Mouse (Mus musculus) monocyte, adult 2 months (primary cell): ENCODE results near the gene Mast4.

Experiments
- DNase-seq, 2 experiments: peaks; one replicate each; pipeline ENCODE4 v3.0.0; 2022; ENCODE audit warnings: low spot score in 2 of 2, low read depth in 1 of 2

Mast4 gene

DNA sequence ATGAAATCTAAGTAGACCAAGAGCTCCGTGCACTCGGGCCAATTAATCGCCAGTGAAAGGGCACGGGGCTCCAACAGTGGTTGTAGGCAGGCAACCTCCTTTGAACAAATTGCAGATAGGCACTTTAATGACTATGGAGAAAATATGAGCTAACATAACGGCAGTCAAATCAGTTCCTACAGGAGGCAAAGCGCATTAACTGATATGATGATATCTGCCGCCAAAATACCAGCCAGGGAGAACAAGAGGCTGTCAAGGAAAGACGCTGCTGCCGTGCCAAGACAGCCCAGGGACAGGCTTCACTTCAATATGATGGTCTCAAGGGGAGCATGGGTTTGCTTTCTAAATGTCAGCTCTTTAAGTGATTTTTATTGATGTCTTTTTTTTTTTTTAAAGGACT, 401.9 kb downstream of the Mast4 start:
- DNase-seq = no peak

DNA sequence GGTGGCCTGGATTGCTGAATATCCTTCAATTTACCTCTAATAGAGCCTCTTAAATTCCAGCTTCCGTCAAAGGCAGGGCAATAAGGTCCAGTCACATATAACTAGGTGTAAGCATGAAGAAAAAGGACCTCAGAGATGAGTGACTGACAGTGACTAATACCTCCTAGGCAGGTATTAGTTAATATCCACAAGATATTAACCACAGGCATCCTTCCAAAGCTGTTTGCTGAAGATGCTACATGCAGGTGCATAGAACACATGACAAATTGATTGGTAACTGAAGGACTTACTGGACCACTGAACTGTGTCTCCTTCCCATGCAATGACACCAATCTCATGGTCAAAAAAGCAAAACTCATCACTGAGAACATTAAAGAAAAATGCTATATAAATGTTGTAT, 402.3 kb downstream of the Mast4 start:
- no peak for DNase-seq

DNA sequence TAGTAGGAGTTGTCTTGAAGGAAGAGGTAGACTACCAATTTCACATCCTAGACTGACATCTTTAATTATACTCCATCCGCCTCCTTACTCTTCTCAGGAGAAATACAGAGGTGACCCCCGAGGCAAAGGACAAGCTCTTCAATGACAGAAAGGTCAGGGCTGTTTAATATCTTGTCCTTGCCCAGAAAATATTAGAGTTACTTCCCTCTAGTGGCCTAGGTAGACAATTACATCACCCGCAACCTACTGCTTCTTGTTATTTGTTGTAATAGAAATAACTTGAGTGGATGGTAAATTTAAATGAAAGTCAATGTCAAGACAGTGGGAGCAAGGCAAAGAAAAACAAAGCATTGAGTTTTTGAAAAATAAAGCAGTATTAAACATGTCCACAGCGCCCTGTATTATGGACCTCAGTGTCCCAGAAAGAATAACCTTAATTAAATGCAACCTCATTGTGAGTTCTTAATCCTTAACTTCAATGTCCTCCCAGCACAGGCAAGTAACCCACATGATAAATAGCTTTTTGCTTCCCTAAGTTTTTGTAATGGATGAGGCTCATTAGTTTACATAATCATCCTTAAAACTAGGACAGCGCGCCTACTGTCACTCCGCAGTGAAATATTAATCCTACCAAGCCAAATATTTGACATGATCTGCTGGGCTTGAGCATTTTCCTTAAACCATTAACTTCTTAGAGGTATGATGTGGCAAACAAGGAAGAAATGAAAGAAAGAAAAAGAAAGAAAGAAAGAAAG, 408.3 kb downstream of the Mast4 start:
- DNase-seq = no peak

DNA sequence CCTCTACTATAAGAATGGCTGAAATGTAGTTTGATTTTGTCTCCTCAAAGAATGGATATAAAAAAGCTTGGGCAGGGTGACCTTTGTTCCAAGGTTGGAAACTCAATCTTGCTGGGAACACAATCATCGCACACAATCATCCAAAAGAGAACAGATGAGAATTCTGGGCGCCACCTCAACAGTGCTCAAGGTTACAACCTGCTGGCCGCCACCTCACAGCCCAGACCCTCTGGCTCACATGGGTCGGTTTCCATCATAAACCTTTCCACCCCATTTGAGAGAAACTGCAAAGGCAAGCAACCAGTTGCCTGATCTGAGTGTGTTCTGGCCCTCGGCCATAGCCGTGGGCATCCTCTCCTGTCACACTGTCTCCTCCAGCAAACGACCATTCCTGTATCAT, 414.6 kb downstream of the Mast4 start:
- no peak for DNase-seq

DNA sequence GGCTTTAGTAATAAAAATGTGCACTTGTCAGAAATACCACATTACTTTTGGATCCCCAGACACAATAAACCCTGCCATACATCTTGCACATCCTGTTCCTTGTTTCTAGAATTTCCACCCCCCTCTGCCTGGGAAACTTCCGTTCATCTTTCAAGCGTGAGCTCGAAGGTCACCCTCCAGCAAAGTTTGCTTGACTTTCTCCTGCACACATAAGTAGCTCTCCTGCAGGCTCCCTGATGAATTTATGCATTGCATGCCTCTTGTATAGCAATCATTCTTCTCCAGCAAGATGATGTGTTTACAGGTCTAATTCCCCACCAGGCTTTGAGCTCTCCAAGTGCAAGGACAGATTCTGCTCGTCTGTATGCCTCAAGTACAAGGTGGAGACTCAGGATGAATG, 415.7 kb downstream of the Mast4 start:
- no peak for DNase-seq

DNA sequence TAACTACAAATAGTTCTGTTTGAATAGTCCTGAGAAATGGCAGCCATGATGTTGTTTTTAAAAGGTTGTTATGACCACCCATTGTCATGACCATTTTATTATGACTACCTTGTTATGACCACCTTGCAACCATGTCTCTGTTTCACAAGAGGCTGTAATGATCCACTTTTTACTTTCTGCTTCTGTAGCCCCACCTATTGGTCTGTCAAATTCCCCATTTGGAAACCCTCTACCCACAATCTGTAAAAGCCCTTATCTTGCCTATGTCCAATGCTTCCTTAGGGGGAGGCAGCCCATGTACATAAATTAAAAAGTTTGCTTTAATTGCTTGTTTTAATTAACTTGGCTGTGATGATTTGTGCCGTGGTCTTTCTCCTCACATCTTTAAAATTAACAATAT, 419.0 kb downstream of the Mast4 start:
- DNase-seq = no peak

DNA sequence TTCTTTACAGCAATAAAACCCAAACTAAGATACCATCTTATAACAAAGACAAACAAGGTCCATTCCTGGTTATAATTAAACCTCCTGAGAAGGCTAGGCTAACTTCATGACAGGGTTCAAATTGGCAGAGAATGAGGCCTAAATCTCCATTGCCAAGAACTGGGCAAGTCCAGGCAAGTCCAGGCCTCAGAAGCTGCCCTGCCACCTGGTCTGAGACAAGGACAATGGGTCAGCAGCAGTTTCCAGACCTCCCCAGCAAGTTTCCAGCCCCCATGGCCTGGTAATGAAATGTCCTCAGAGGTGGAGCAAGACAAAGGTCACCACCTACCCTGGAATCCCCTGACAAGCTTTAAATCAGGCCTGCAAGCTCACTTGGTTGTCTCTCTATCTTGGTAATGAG, 419.5 kb downstream of the Mast4 start:
- DNase-seq = no peak

DNA sequence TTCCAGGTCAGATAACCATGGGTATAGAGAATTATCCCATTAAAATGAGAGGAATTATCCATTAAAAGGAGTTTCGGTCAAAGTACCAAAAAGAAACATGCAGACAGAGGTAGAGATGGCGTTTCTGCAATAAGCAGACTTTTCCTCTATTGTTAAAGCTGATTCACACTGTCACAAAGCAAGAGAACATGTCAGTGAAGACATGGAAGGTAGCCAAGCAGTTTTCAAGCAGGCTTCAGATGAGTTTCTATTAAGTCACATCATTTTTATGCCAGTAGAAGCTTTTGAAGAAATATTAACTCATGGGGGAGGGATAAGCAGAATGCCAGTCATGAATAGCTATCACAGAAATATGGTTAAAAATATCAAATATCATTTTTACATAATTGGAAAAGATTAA, 420.4 kb downstream of the Mast4 start:
- no peak for DNase-seq

DNA sequence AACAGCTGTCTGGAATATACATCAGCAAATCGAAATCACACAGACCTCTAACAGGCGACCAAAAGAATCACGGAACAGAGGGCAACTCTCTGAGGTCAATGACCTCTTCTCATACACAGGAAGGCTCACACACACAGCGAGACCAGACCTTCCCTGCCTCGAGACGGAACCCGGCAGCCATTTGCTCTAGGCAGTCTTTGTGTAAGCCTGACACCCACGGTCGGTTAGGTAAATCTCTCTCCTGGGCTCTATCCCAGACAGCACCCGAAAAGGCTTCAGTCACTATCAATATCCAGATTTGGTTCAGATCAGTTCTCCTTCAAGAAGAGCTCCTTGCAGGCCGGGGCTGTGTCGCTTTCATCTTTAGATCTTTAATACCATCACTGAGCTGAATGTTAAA, 421.4 kb downstream of the Mast4 start:
- no peak for DNase-seq

DNA sequence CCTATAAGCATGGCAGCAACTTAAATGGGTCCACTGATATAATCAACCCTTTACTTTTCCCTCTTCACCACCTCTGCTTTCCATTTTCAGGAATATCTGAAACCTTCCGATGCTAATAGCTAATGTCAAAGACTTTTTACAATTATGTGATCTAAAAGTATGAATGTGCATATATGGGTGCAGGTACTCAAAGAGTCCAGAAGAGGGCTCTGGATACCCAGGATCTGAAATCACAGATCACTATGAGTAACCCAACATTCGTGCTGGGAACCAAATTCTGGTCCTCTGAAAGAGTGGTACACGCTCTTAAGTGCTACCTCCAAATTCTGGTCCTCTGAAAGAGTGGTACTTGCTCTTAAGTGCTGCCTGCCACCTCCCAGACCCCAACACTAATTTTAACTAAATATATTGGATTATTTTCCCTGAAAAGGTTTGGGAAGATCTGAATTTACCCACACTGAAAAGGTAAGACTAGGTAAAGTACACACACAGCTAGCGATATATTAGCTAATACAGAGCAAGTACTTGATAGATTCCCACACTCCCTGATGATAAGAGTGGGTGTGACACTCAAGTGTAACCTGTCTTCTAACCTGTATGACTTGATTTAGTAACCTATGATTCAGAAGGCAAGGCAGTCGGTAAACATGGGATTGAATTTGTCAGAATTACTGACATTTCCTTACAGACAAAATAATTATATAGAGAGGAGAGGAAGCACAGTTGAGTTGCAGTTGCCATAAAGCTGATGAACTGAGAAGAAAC, 424.5 kb downstream of the Mast4 start:
- no peak for DNase-seq

DNA sequence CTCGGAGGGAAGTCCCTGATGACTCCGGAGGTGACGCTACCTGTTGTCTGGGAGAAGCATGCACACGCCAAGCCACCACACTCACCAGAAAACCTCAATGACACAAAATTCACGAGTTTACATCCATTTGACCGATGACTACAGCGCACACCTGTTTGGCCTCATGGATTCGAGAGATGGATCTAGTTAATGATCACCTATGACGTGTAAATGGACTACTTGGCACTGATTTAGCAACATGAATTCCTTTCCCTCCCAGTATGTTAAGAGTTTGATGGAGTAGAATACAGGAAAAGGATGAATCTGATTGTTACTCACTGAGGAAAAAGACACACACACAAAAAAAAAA, 427.7 kb downstream of the Mast4 start:
- DNase-seq = no peak

DNA sequence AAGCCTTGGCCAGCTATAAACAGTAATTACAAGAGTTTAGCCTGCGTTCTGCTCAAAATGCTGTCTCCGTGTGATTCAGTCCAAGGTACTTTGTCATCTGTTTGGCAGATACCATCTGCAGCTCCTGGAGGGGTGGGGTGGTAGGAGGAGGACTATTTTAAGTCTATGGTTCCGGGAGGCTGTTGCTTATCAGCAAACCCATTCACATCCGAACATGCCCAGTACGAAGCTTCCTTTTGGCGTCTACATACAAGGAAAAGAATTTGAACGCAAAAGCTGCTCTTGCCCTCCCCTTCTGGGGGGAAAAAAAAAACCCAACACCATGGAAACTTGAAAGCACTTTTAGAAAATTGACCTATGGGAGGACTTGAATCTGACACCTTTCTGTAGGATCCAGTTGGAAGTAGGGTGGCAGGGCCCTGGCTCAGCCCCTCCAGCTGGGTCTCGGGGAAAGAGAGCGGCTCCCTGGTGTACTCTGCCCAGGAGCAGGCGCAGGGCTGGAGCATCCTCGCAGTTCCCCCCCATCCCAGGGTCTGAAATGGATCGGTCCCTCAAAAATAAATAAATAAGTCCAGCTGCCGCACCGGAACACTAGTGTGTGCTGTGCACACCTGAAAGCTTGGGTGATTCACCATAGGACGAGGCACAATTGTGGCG, 428.2 kb downstream of the Mast4 start:
- peak in 1 of 2 experiments; percentile 9 for DNase-seq

DNA sequence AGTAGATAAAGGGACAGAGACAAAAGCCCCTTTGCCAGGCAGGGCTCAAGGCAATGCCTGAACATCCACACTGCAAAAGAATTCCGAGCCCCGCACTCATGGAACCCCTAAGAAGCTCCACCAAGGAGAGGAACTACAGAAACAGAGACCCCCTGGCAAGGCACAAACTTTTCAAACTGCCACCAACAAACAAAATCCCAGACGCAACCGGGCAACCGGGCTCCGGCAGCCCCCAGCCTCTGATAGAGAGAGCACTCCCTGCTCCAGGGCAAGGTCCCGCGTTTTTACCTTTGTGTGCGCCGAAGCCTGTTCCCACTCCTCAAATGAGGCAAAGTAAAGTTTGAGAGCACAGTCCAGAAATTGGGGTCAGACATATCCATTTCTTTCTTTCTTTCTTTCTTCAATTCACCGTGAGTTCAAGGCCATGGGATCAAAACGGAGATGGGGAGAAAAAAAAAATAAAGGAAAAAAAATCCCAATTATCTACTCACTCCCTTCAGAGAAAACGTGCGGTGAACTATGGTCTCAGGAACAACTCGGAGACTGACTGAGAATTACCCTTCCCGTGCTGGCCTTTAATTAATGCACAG, 428.8 kb downstream of the Mast4 start:
- DNase-seq = no peak

DNA sequence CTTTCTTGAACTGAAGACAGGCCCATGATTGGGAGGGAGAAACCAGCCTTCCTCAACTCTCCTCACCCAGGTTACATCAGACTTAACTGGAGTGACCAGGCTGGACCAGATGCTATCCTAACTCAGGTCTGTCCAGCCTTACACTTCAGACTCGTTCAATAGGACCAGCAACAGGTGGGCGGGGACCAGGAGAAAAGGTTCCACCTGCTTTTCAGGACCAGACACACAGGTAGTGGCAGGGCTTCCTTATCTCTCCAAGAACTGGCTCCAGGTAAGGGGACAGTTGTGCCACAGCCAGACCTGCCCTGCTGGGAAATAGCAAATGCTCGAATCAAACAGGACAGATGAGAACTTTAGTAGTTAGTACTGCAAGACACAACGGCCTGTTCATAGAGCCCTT, 430.6 kb downstream of the Mast4 start:
- DNase-seq = no peak

DNA sequence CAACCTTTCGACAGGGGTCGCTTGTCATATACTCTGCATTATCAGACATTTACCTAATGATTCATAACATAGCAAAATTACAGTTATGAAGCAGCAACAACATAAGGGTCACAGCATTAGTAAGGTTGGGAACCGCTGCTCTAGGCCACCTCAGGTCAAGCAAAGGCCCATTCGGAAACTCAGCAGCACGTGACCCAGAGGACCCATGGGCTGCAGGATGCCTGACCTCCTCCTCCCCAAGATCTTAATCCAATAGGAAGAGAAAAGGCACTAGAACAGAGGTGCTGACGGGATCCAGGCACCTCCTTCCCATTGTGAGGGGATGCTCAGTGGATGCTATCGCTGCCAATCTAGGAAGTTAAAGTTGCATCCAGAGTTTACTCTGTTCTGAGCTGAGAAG, 432.2 kb downstream of the Mast4 start:
- DNase-seq = no peak

DNA sequence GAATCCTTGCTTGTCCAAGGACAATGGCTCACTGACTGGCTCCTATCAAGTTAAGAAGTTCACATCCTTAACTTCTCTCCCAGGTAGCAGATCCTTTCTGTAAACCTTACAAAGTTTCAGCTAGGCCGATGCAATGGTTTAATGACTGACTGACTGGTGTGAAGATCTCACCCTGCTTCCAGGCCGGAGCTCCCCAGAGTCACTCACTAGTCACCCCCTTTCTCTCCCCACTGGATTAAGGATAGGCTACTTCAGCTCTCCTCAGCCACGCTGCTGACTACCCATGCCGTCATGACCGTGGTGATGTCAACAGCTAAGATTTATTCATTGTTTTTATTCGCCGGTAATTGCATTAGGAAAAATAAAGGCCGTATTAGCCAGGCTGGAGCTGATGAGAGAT, 433.8 kb downstream of the Mast4 start:
- DNase-seq = no peak

DNA sequence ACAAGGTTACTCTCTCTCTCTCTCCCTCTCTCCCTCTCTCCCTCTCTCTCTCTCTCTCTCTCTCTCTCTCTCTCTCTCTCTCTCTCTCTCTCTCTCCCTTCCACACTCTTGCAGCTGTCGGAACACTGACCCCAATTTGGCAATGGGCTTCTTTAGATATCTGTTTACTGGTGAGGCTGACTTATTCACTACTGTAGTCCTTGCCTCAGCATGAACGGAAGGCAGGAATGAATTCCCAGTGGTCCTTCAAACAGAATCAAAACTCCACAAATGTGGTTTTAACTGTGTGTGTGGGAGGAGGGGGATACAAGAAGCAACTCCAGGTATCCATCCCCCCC, 434.2 kb downstream of the Mast4 start:
- no peak for DNase-seq

DNA sequence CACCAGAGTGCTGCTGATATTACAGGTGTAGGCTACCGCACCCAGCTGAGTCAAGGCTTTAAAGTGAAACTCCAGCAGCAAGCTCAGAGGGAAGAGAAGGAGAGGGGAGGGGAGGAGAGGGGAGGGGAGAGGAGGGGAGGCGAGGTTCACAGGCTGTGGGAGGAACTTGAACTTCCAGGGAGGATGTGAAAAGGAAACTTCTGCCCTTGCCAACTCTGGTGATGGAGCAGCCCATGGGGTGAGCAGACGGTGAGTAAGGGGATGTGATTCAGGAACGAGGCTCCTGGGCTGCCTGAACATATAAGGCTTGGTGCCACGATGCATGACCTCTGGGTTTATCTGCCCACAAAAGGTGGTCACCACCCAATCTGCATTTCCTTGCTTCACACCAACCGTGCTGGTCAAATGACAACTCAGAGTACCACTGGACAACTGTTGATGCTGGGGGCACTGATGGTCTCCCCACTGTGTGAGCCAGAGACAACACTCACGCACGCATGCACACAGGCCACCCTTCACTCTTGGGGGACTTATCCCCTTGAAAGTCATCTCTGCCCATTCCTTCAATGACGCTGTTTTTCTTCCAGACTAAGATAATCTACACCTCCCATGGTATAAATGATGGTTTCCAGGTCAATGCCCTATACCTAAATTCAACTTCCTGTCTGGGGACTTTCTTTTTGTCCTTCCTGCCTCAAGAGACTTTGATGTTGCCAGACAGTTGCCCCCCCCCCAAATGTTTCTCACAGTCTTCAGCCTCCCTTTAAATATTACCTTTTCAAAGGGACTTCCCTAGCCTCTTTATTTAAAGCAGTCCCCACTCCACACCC, 434.8 kb downstream of the Mast4 start:
- no peak for DNase-seq

DNA sequence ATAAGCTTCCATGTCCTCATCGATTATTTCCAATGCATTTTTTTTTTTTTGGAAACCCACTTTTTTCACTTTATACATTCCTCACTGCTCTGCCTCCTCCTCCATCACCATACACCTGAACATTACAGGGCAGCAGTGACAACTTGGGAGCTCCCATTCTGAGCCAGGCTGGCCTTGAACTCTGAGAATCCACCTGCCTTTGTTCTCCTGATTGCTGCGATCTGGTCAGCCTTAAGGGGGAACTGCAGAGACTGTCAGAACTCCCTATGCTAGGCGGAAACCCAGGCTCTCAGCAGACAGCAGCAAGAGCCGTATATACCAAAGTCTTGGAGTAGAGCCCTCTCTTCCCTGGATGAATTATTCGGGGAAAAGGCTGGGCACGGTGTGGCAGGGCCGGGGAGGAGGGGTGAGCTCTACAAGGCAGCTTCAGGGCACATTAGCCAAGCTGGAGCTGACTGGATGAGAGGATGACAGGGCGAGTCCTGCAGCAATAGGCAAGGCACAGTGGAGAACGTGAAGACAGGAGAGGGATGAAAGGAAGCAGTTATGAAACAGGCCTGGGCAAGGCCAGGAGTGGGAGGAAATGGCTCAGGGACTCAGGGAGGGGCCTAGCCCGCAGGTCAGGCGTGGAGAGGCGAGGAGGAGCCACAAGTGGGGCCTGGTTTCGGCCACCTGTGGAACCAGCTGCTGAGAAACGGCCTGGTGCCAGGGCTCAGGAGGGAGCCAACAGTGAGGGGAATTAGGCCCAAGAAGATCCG, 435.7 kb downstream of the Mast4 start:
- DNase-seq = no peak

DNA sequence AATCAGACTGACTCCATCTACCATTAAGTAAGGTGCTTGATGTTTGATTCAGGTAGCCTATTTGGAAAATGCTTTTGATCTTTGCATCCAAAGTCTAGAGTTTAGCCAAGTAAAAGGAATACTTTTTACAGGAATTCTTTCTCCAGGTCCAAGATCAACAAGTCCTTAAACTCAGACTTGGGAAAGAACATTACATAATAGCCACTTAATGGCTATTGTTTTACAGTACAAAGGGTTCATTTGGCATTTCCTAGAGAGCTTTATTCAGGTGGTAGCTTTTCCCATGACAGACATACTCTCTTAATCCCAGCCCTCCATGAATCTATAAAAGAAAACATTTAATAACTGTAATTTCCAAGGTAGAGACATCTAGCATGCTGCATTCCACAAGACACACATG, 438.0 kb downstream of the Mast4 start:
- no peak for DNase-seq

DNA sequence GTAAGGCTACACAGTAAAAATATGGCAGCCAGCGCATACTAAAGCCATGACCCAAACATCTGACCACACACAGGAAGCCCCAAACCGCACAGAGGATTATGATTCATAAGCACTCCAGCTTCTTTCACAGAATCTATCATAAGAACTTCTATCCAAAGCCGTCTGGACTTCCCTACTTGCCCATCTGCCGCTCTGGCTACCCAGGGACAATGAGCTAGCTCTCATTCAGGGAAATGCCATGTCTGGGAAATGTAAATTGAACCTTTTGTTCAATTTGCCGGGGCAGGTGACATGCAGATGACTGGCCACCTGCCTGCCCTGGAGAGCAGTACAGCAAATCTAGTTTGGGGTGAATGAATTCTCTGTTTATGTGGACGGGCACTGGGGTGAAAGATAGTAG, 438.4 kb downstream of the Mast4 start:
- DNase-seq = peak in 1 of 2 experiments; percentile 15
